Mouse (Mus musculus): ENCODE measurements around the gene Cyp4f16. TPM values are rescaled to one million over a fixed set of nuclear protein-coding genes. Genes with fewer than 3 reads are reported as not detected.
"Not testable (repeated sequence)": the region's sequence is repeated elsewhere in the genome, so short reads cannot be mapped to it uniquely, and the experiment has no call there.

Cyp4f16 gene
- 5.8 and 6.1 TPM in 2 replicates for polyA plus RNA-seq (2014; fragmentation: Nextera tagmentation; extraction: Ambion mirVana)

GRCm38 (mm10) chr17:32536051-32536866, at the start of gene Cyp4f16:
Gene Cyp4f16, plus strand, starts transcription at chr17:32536558.
- H3K27ac ChIP-seq (ENCODE audit: low read depth, low read length); H3K4me1 ChIP-seq (replicated peaks; ENCODE audit: control insufficient read depth, insufficient read depth, low read length): not testable (repeated sequence)

GRCm38 (mm10) chr17:32492349-32492980, 43.9 kb upstream of the Cyp4f16 start:
- DNase-seq (ENCODE audit: low spot score) = peak; percentile 47
- H3K36me3 ChIP-seq (ENCODE audit: control insufficient read depth, insufficient read depth, low read length) = no peaks in the 10 kb centered on the region
- ATAC-seq (replicated peaks; ENCODE audit: low FRiP score) = peak; percentile 31; the same call in 1 of the 2 replicates
- H3K4me3 ChIP-seq (ENCODE audit: low read depth, low read length) = peak overlapping the region; percentile 40
- no peaks in the 10 kb centered on the region for H3K9me3 ChIP-seq (ENCODE audit: control insufficient read depth, low read length)
- no peak overlapping the region for H3K27ac ChIP-seq (ENCODE audit: low read depth, low read length)
- no peak overlapping the region for H3K9ac ChIP-seq (ENCODE audit: low read depth, low read length)
- H3K4me1 ChIP-seq (replicated peaks; ENCODE audit: control insufficient read depth, insufficient read depth, low read length) = no peaks in the 10 kb centered on the region
- 10% methylated on average over 30 of the region's 30 CpGs for WGBS
- H3K4me2 ChIP-seq = peak overlapping the region; percentile 74
- H3K27me3 ChIP-seq (replicated peaks; ENCODE audit: control insufficient read depth, insufficient read depth, low read length) = peaks cover 6% of the 10 kb centered on the region

More at GRCm38 (mm10) chr17:32536051-32536866, at the start of gene Cyp4f16:
- H3K36me3 ChIP-seq (ENCODE audit: control insufficient read depth, insufficient read depth, low read length); H3K9me3 ChIP-seq (ENCODE audit: control insufficient read depth, low read length); H3K9ac ChIP-seq (ENCODE audit: low read depth, low read length); H3K27me3 ChIP-seq (replicated peaks; ENCODE audit: control insufficient read depth, insufficient read depth, low read length): not testable (repeated sequence)
- WGBS = 10% methylated on average over 5 of the region's 5 CpGs
- DNase-seq (ENCODE audit: low spot score) = peak; percentile 71
- Histone ChIP-seq H3K4me3 (ENCODE audit: low read depth, low read length) (peak within 1 kb of the TSS; percentile 33), H3K4me2 (peak within 1 kb of the TSS; percentile 58)
- ATAC-seq (replicated peaks; ENCODE audit: low FRiP score) = peak; percentile 75

- no peaks in the 10 kb centered on the region for H3K9me3 ChIP-seq (ENCODE audit: control insufficient read depth, low read length)
- H3K27me3 ChIP-seq (replicated peaks; ENCODE audit: control insufficient read depth, insufficient read depth, low read length) = peaks cover 6% of the 10 kb centered on the region
- WGBS = 69% methylated on average over 1 of the region's 1 CpGs
- H3K27ac ChIP-seq (ENCODE audit: low read depth, low read length) = no peak overlapping the region
- H3K9ac ChIP-seq (ENCODE audit: low read depth, low read length) = no peak overlapping the region
- H3K36me3 ChIP-seq (ENCODE audit: control insufficient read depth, insufficient read depth, low read length) = no peaks in the 10 kb centered on the region
- no peak overlapping the region for H3K4me3 ChIP-seq (ENCODE audit: low read depth, low read length)
- DNase-seq (ENCODE audit: low spot score) (no peak), ATAC-seq (replicated peaks; ENCODE audit: low FRiP score) (0 out of 2 replicates have a peak, but pooled peaks have one; percentile 39)
- no peak overlapping the region for H3K4me2 ChIP-seq
- H3K4me1 ChIP-seq (replicated peaks; ENCODE audit: control insufficient read depth, insufficient read depth, low read length) = no peaks in the 10 kb centered on the region
These were observed 41.8 kb upstream of the Cyp4f16 start for GRCm38 (mm10) chr17:32494601-32495000.

- H3K4me3 ChIP-seq (ENCODE audit: low read depth, low read length); ATAC-seq (replicated peaks; ENCODE audit: low FRiP score); H3K9ac ChIP-seq (ENCODE audit: low read depth, low read length); H3K4me1 ChIP-seq (replicated peaks; ENCODE audit: control insufficient read depth, insufficient read depth, low read length); H3K27ac ChIP-seq (ENCODE audit: low read depth, low read length); H3K4me2 ChIP-seq; H3K36me3 ChIP-seq (ENCODE audit: control insufficient read depth, insufficient read depth, low read length); DNase-seq (ENCODE audit: low spot score); H3K27me3 ChIP-seq (replicated peaks; ENCODE audit: control insufficient read depth, insufficient read depth, low read length); H3K9me3 ChIP-seq (ENCODE audit: control insufficient read depth, low read length): not testable (repeated sequence)
- 75% methylated on average over 4 of the region's 4 CpGs for WGBS
These were observed 35.8 kb upstream of the Cyp4f16 start for GRCm38 (mm10) chr17:32500511-32500910.

GRCm38 (mm10) chr17:32501051-32501450, 35.3 kb upstream of the Cyp4f16 start:
- Histone ChIP-seq H3K4me1 (replicated peaks; ENCODE audit: control insufficient read depth, insufficient read depth, low read length) (no peaks in the 10 kb centered on the region; the same call in none of the 2 replicates), H3K9me3 (ENCODE audit: control insufficient read depth, low read length) (no peaks in the 10 kb centered on the region), H3K9ac (ENCODE audit: low read depth, low read length) (no peak overlapping the region), H3K36me3 (ENCODE audit: control insufficient read depth, insufficient read depth, low read length) (no peaks in the 10 kb centered on the region), H3K27me3 (replicated peaks; ENCODE audit: control insufficient read depth, insufficient read depth, low read length) (no peaks in the 10 kb centered on the region), H3K4me3 (ENCODE audit: low read depth, low read length) (no peak overlapping the region), H3K27ac (ENCODE audit: low read depth, low read length) (no peak overlapping the region), H3K4me2 (no peak overlapping the region)
- no peak for ATAC-seq (replicated peaks; ENCODE audit: low FRiP score)
- 64% methylated on average over 3 of the region's 3 CpGs for WGBS
- no peak for DNase-seq (ENCODE audit: low spot score)

- no peak for ATAC-seq (replicated peaks; ENCODE audit: low FRiP score)
These were observed 33.2 kb upstream of the Cyp4f16 start for GRCm38 (mm10) chr17:32503111-32503510.

GRCm38 (mm10) chr17:32505851-32506728, 30.3 kb upstream of the Cyp4f16 start, which contains the start of gene Cyp4f17:
Gene Cyp4f17, plus strand, starts transcription at chr17:32506050.
- H3K27ac ChIP-seq (ENCODE audit: low read depth, low read length) = no peak within 1 kb of the TSS; the same call in 1 of the 2 replicates
- H3K9ac ChIP-seq (ENCODE audit: low read depth, low read length) = peak within 1 kb of the TSS; percentile 27
- H3K4me1 ChIP-seq (replicated peaks; ENCODE audit: control insufficient read depth, insufficient read depth, low read length) = no peaks in the 10 kb centered on the region; the same call in none of the 2 replicates
- H3K27me3 ChIP-seq (replicated peaks; ENCODE audit: control insufficient read depth, insufficient read depth, low read length) = no peaks in the 10 kb centered on the region
- H3K9me3 ChIP-seq (ENCODE audit: control insufficient read depth, low read length) = no peaks in the 10 kb centered on the region
- ATAC-seq (replicated peaks; ENCODE audit: low FRiP score) = peak; percentile 76
- H3K4me2 ChIP-seq = peak within 1 kb of the TSS; percentile 91
- H3K4me3 ChIP-seq (ENCODE audit: low read depth, low read length) = peak within 1 kb of the TSS; percentile 55
- H3K36me3 ChIP-seq (ENCODE audit: control insufficient read depth, insufficient read depth, low read length) = no peaks in the 10 kb centered on the region
- DNase-seq (ENCODE audit: low spot score) = peak; percentile 75
- 3% methylated on average over 30 of the region's 30 CpGs for WGBS

More at GRCm38 (mm10) chr17:32503111-32503510, 33.2 kb upstream of the Cyp4f16 start:
- Histone ChIP-seq H3K4me3 (ENCODE audit: low read depth, low read length) (no peak overlapping the region), H3K9me3 (ENCODE audit: control insufficient read depth, low read length) (no peaks in the 10 kb centered on the region), H3K27me3 (replicated peaks; ENCODE audit: control insufficient read depth, insufficient read depth, low read length) (no peaks in the 10 kb centered on the region), H3K4me2 (no peak overlapping the region), H3K4me1 (replicated peaks; ENCODE audit: control insufficient read depth, insufficient read depth, low read length) (no peaks in the 10 kb centered on the region; the same call in none of the 2 replicates), H3K27ac (ENCODE audit: low read depth, low read length) (no peak overlapping the region), H3K9ac (ENCODE audit: low read depth, low read length) (no peak overlapping the region), H3K36me3 (ENCODE audit: control insufficient read depth, insufficient read depth, low read length) (no peaks in the 10 kb centered on the region)
- 62% methylated on average over 2 of the region's 2 CpGs for WGBS
- DNase-seq (ENCODE audit: low spot score) = no peak

GRCm38 (mm10) chr17:32506729-32507245, 29.6 kb upstream of the Cyp4f16 start:
- peak overlapping the region; percentile 27 for H3K9ac ChIP-seq (ENCODE audit: low read depth, low read length)
- no peak overlapping the region for H3K27ac ChIP-seq (ENCODE audit: low read depth, low read length)
- ATAC-seq (replicated peaks; ENCODE audit: low FRiP score) (0 out of 2 replicates have a peak, but pooled peaks have one; percentile 26), DNase-seq (ENCODE audit: low spot score) (no peak)
- H3K27me3 ChIP-seq (replicated peaks; ENCODE audit: control insufficient read depth, insufficient read depth, low read length) = no peaks in the 10 kb centered on the region
- H3K4me1 ChIP-seq (replicated peaks; ENCODE audit: control insufficient read depth, insufficient read depth, low read length) = no peaks in the 10 kb centered on the region; the same call in none of the 2 replicates
- H3K4me2 ChIP-seq = peak overlapping the region; percentile 91
- H3K4me3 ChIP-seq (ENCODE audit: low read depth, low read length) = peak overlapping the region; percentile 55
- WGBS = 48% methylated on average over 9 of the region's 9 CpGs
- no peaks in the 10 kb centered on the region for H3K36me3 ChIP-seq (ENCODE audit: control insufficient read depth, insufficient read depth, low read length)
- H3K9me3 ChIP-seq (ENCODE audit: control insufficient read depth, low read length) = no peaks in the 10 kb centered on the region

Data from liver, embryonic 11.5 days (tissue).